Mouse (Mus musculus) right cerebral cortex, postnatal 14 days (tissue): ENCODE measurements around the gene Tgfbr1.
A peak's percentile ranks its signal among the peaks of the same experiment; 100 is the strongest.

Source experiments
- DNase-seq: peaks from one replicate; pipeline ENCODE4 v3.0.0; 2022

Tgfbr1 gene

DNA sequence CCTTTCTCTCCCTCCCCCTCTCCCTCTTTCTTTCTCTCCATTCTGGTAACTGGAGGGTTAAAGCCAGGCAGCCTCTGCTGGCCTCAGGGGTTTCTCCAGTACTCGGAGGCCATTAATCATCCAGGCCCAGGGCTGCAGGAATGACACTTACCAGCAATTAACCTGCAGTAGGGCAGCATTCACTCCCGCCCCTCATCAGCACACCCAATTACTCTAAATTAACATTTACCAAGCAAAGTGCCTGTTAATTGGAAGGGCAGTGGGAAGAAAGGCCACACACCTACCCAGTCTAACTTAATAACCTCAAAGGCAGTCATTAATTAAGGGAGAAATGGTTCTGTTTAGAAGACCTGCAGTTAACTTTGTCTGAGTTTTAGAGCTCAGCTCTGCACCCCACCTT is 71.4 kb downstream of the Tgfbr1 start:
- DNase-seq = no peak

DNA sequence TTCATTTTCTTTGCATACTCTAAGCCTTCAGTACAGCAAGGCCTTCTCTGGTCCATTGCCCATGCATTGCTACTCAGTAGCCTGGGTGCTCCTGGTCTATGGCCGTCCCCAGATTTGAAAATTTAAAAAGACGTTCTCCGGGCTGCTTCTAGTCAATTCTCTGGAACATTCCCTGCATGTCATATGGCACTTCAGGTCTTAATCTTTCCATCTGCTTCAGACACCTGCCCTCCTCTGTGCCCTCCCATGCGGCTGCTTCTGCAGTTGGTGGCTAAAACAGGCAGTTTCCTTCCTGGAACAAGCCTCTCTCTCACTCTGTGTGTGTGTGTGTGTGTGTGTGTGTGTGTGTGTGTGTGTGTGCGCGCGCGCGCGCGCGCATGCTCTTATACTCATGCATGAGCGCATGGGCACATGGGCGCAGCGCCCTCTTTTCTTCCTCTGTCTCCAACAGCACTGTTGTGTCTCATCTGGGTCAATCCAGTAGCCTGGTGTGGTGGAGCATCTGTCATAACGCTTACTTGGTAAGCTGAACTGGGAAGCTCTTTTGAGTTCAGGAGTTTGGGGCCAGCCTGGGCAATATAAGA is 72.3 kb downstream of the Tgfbr1 start:
- DNase-seq = no peak

GRCm38 (mm10) chr4:47427606-47428005 is 74.6 kb downstream of the Tgfbr1 start:
- no peak for DNase-seq

- DNase-seq = no peak
Measured at GRCm38 (mm10) chr4:47430557-47430956, 77.5 kb downstream of the Tgfbr1 start.

GRCm38 (mm10) chr4:47431081-47431480 is 78.1 kb downstream of the Tgfbr1 start:
- DNase-seq = no peak

- no peak for DNase-seq
Measured at GRCm38 (mm10) chr4:47432766-47433165, 79.7 kb downstream of the Tgfbr1 start.

GRCm38 (mm10) chr4:47435131-47435530 is 82.1 kb downstream of the Tgfbr1 start:
- no peak for DNase-seq

GRCm38 (mm10) chr4:47435566-47436360 is 82.7 kb downstream of the Tgfbr1 start:
- no peak for DNase-seq

DNA sequence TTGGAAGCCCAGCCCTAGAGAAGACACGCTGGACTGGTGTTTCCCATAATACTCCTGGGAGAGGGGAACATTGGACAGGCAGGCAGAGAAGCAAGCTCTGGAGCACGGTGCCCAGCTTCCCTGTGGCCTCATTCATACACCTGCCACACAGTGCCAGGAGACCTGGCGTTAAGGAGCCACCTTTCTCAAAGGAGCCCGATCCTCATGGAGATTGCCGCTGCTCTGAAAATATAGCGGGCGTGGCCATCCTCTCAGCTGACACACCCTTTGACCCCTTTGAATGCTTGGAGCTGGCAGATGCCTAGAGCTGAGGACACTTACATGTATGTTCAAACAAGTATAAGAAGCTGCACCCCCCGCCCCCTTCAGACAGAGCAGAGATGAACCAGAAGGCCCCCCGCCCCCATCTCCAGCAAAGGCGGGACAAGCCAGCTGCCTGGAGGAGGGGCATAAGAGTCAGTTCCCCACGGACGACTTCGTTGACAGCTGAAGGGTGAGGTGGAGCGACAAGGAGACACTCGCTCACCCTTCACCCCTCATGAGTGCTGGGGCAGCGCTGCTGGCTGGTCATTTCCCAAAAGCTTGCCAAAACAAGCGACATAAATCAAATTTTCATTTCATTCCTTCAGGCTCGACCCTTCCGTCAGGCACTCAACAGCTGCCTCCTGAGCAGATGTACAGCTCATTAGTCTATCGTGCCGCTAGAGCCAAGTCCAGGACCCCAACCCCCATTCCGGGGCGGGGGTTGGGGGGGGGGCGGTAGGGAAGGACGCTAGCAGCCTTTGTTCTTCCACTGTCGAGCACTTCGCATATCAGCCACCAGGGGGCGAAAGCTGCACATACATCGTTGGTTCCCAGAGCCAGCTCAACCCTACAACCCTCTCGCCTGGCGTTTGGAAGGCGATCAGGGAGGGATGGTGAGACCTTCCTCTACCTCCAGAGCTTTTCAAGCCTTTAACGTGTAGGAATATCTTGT is 84.6 kb downstream of the Tgfbr1 start:
- DNase-seq = peak; percentile 88

- no peak for DNase-seq
Measured at GRCm38 (mm10) chr4:47438956-47439355, 85.9 kb downstream of the Tgfbr1 start.

GRCm38 (mm10) chr4:47440951-47441350 is 87.9 kb downstream of the Tgfbr1 start:
- no peak for DNase-seq

GRCm38 (mm10) chr4:47448526-47448925 is 95.5 kb downstream of the Tgfbr1 start:
- DNase-seq = no peak

DNA sequence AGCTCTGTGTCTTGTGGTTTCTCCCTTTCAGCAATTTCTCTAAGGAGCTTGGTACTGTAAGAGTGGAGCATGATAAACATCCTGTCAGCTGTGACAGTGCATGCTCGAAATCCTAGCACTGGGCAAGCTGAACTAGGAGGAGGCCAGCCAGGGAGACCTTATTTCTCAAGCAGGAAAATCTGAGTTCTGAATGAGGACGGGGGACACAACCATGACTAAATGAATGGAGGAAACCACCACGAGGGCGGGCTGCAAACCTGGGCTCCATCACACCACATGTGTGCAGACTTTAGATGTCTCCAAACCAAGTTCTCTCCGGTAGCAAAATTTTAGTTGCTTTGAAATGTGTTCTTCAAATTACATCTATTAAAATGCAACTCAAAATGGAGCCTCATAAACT is 96.1 kb downstream of the Tgfbr1 start:
- DNase-seq = no peak

DNA sequence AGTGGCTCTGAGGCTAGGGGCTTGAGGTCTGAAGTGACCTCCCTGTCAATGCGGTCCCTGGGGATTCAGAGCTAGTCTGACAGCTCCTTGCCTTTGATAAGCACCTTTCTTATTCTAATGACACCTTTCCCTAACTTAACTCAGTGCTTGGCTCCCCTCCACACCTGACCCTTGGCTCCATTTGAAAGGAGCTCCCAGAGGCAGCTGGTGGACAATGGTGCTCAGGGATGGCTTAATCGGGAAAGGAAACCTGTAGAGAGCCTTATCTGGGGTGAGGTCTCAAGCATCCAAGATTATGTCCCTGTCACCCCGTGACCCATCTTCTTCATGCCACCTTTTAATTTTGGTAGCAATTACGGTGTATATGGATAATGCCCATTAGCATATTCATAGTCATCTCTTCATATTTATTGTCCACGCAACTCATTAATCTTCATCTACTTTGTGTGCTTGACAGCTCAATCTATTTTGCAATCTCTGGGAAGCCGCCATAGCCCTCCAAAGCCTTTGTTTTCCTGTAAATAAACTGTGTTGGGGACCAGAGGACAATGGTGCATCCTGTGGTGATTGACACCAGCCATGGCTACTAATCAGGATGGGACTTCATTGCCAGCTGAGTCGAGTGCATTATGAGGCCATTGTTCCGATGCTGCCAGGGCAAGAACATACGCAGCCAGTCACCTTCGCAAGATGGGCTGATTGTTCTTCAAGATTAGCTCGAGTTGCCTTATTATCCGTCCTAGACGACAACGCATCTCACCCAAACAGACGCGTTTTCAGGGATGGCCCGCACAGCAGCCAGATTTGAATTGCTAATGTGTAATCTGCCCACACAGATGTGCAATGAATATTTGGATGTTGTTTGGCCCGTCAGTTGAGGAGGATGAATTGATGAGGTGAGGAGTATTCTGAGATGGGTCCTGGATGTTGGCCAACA is 96.8 kb downstream of the Tgfbr1 start:
- DNase-seq = no peak
